Mouse (Mus musculus): ENCODE measurements around the gene Meis3.

DNA sequence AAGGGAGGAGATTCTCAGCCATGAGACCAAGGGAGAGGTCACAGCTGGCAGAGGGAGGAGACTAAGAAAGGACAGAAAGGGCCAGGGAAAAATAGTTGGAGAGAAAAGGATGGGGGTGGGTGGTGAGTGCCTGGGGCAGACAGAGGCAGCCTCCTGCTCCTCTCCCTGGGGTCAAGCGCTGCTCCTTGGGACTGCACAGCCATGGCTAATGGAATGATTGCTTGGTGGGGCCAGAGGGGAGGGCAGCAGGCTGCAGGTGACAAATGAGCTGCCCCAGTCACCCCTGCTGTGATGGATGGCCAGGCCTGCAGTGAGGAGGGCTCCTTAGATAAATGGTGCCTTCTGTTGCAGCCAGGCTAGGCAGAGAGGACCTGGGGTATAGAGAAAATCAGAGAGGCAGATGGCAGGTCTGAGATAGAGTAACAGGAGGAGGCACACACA, 2.7 kb upstream of the Meis3 start:
- no peak for TF ChIP-seq POLR2A (IDR thresholded peaks at IDR 0.05; ENCODE audit: low read depth, low read length)
- TF ChIP-seq CTCF (conservative IDR thresholded peaks at IDR 0.05; ENCODE audit: insufficient read depth, insufficient read length, low read depth, low read length) = no peak

All from kidney, adult 2 months (tissue).